Mouse (Mus musculus) G1E (cell line): ENCODE results near the gene Tut7.

Experiments
- CTCF ChIP-seq: IDR thresholded peaks from 2 replicates; pipeline ENCODE4 v1.5.1; 2012; ENCODE audit warnings: low read depth, low read length, inconsistent platforms, mixed read lengths
- GATA1 ChIP-seq: IDR thresholded peaks from 2 replicates; pipeline ENCODE4 v1.6.1; 2012; ENCODE audit warnings: borderline replicate concordance, low read length, inconsistent platforms, mixed read lengths
- POLR2AphosphoS5 ChIP-seq: IDR thresholded peaks from 2 replicates; pipeline ENCODE4 v1.6.1; 2012; ENCODE audit warnings: low read depth, low read length, inconsistent platforms; ENCODE audit not compliant: insufficient replicate concordance

- TF ChIP-seq POLR2AphosphoS5 = no peak
- no peak for TF ChIP-seq CTCF
- no peak for TF ChIP-seq GATA1
Observed at GRCm38 (mm10) chr13:59820836-59821235, 2.1 kb downstream of the Tut7 start.
